Mouse (Mus musculus) gastrocnemius, adult 8-10 months (tissue): ENCODE results near the gene Abi3. TPM values are rescaled to one million over a fixed set of nuclear protein-coding genes. Genes with fewer than 3 reads are reported as not detected.

Source experiments
- DNase-seq, 2 experiments: peaks; one replicate each; pipeline ENCODE4 v3.0.0; 2022; ENCODE audit warnings: low spot score in 2 of 2
- total RNA-seq, 4 experiments: library from RNA; stranded (reverse); gene quantifications; 2 replicates each; pipeline ENCODE4 v1.2.4; 2022

Abi3 gene
- total RNA-seq, 4 experiments from 2014 or later = 0.77 to 2.2 (median 1.5) TPM

- no peak for DNase-seq
Measured at GRCm38 (mm10) chr11:95826317-95827167, 15.7 kb downstream of the Abi3 start.

- no peak for DNase-seq
Measured at GRCm38 (mm10) chr11:95825625-95826024, 16.7 kb downstream of the Abi3 start.

DNA sequence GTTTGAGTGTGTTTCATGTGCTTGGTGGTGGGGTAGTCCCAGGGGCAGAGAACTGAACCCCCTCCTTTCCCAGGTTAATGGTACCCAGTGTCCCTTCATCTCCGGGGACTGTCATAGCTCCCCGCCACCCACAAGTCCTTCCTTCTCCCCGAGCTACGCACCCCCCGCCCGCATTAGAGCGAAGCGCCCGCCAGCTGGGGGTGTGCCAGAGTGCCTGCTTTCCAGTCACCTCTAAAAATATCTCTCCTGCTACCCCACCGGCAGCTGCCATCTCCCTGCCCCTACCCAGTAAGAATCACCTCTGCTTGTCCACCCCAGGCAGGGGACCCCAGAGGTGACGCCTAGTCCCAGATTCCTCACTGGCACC, 17.4 kb downstream of the Abi3 start:
- DNase-seq = peak; percentile 84 to 87

DNA sequence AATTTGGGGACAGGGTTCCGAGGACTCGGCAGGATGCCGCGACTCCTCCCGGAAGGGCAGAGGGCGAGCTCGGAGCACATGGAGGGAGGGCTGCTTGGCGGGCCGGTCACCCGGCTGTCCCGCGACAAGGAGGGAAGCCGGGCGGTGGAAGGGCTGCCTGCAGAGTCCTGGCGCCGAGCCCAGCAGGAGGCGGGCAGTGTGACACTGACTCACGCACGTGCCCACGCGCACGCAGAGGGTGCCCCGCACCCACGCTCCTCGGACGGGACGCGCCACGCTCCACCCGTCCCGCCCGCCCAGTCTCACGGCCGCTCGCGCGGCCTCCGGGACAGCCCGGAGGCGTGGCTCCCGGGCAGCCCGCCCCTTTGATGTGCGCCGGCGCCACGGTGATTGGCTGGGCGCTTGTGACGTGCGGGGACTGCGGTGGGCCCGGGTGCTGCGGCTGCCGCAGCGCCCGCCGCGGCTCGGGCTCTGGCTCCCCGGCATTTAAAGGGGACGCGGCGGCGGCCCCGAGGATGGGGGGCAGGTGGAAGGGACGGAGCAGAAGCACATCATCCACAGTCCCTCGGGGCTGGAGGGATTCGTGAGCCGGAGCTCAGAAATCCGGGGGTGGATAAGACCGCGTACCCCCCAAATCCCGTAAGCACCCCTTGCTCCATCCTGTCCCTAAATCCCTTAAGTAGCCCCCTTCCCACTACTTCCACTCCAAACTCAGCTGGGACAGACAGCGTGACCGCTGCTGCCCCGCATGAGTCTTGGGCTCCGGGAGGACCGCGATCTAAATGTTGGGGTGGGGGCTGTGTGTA, 18.0 kb downstream of the Abi3 start, which contains the start of gene Phospho1:
Gene Phospho1, plus strand, starts transcription at position 429 of the 806 bp plus-strand sequence.
- DNase-seq = peak; percentile 83 to 90

DNA sequence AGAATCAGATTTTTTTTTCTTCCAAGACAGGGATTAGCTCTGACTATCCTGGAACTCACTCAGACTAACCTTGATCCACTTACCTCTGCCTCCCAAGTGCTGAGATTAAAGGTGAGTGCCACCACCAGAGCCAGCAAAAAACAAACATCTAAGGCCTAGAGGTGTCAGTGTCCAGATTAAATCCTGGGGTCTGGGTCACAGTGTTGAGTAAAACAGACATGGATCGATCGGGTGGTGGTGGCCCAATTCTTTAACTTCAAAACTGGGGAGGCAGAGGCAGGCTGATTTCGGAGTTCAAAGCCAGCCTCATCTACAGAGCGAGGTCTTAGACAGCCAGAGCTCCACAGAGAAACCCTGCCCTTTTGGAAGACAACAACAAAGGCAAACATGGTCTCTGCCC, 19.8 kb downstream of the Abi3 start:
- no peak for DNase-seq

DNA sequence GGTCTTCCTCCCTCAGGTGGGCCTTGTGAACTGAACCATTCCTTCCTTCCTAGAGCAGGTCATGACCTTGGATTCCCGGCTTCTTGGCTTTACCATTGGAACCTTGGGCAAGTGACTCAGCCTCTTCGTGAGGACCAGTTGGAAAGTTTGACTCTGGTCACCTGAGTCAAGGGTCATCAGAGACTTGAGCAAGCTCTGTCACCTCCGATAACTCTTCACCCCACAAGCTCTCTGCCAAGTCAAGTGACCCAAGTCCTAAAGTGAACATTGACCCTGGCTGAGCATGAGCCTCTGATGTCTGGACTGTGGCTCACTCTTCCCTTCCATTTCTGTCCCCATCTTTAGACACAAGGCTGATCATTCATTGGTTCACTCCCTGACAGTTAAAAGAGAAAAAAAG, 20.8 kb downstream of the Abi3 start:
- no peak for DNase-seq

DNA sequence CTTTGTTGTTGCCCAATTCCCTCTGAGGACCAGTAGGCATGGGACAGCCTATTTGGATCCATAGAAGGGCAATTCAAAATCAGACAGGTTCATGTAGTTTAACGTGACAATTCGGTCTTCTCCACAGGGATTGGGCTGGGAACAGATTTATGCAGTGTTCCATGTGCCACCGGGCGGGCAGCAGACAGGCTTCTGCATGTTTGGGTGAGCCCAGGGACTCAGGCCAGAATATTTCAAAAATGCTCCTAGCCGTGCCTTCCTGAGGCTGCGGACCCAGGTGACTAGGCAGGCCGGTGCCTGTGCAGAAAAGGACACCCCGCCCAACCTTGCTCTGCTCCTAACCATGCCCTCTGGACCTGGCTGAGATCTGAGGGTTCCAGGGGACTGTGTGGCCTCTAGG, 23.1 kb downstream of the Abi3 start:
- no peak for DNase-seq

- no peak for DNase-seq
Measured at GRCm38 (mm10) chr11:95815412-95815811, 26.9 kb downstream of the Abi3 start.

- DNase-seq = peak in 1 of 2 experiments; percentile 55
Measured at GRCm38 (mm10) chr11:95814857-95815256, 27.4 kb downstream of the Abi3 start.

GRCm38 (mm10) chr11:95814101-95814500, 28.2 kb downstream of the Abi3 start:
- no peak for DNase-seq

GRCm38 (mm10) chr11:95812224-95812623, 30.1 kb downstream of the Abi3 start:
- DNase-seq = no peak

DNA sequence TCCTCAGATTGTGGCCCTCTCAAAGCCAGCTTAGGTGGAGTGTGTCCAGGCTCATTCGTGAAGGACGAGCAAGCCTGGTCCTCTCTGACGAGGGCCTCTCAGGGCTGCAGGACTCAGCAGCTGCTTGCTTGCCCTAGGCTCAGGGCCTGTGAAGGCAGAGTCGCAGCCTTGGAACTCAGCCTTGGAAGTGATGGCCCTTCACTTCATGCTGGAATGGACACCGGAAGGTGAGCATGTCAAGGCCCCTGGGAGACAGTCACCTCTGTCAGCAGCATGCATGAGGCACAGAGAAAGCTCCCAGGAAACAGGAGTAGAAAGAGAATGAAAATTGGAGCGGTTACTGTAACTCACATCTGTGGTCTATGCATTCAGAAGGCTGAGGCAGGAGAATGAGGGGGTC, 30.5 kb downstream of the Abi3 start:
- no peak for DNase-seq

GRCm38 (mm10) chr11:95810828-95811227, 31.4 kb downstream of the Abi3 start:
- no peak for DNase-seq

DNA sequence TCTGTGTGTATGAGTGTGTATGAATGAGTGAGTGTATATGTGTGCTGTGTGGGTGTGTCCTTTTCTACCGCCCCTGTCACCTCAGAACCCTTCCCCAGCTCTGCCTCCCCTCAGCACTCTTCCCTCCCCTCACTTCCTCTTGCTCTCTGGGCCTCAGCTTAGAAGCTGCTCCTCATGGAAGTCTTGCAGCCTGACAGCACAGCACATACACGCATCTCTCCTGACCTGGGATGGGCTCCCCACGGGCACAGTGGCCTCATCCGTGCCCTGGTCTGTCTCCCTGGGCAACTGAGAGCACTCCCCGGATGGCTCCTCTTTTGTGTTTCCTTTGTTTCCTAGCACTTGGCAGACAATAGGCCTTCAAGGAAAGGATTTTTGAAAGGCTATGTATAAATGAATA, 32.7 kb downstream of the Abi3 start:
- no peak for DNase-seq

GRCm38 (mm10) chr11:95808448-95809011, 33.7 kb downstream of the Abi3 start:
- peak; percentile 67 to 88 for DNase-seq

DNA sequence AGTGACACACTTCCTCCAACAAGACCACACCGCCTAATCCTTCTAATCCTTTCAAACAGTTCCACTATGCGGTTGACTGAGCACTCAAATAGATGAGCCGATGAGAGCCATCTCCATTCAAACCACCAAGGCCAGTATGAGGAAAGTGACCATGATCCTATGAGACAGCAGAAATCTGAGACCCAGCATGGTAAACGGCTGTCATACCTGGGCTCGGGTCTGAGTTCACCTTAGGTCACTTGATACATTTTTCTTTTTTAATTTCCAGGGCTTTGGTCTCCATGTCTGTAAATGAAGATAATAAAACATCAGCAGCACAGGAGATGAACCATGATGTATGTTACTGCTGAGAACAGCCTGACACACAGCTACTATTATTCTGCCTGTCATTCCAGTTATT, 34.4 kb downstream of the Abi3 start:
- DNase-seq = no peak

DNA sequence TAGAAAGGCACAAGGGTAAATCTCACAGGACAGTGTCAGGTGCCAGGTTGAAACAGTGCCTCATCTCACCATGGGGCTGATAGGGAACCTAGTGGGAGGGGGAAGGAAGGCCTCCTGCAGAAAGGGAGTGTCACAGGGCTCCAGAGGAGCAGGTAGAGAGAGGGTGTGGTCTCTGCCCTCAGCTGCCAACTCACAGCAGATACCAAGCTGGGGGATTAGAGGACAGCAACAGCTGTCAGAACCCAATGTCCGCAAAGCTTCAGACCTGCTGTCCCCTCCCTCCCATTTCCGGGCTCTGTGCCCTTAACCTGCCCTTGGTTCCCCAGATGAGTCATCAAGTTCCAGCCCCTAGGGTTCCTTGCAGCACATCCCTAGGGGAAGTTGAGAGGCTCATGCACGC, 36.7 kb downstream of the Abi3 start:
- no peak for DNase-seq

GRCm38 (mm10) chr11:95805010-95805409, 37.3 kb downstream of the Abi3 start:
- DNase-seq = no peak

GRCm38 (mm10) chr11:95795582-95795981, 46.7 kb downstream of the Abi3 start:
- peak in 1 of 2 experiments; percentile 50 for DNase-seq

- DNase-seq = no peak
Measured at GRCm38 (mm10) chr11:95794201-95794600, 48.1 kb downstream of the Abi3 start.

- no peak for DNase-seq
Measured at GRCm38 (mm10) chr11:95792950-95793509, 49.2 kb downstream of the Abi3 start.

- no peak for DNase-seq
Measured at GRCm38 (mm10) chr11:95791787-95792186, 50.5 kb downstream of the Abi3 start.
